Mouse (Mus musculus) midbrain, embryonic 11.5 days (tissue): ENCODE data around the gene Lck. TPM values are rescaled to one million over a fixed set of nuclear protein-coding genes. Genes with fewer than 3 reads are reported as not detected.

Experiments used
- ATAC-seq: fragments of 200-750 bp; cut with Nextera tagmentation; 2 replicates; pipeline ENCODE4 v1.8.0; 2017; ENCODE audit warnings: moderate TSS enrichment, moderate library complexity; ENCODE audit not compliant: low FRiP score
- DNase-seq: peaks from one replicate; pipeline ENCODE4 v3.0.0; 2015; ENCODE audit warnings: low spot score; ENCODE audit errors: missing footprints
- H3K27ac ChIP-seq: fragments of 300-500 bp; sonication (generic); 2 replicates; pipeline ENCODE4 v1.5.1; 2014; ENCODE audit warnings: low read depth, low read length
- H3K27me3 ChIP-seq: fragments of 300-500 bp; sonication (generic); 2 replicates; pipeline ENCODE4 v1.6.1; 2014; ENCODE audit warnings: mild to moderate bottlenecking, low read length, moderate library complexity, mixed read lengths; ENCODE audit not compliant: control insufficient read depth, insufficient read depth
- H3K36me3 ChIP-seq: fragments of 300-500 bp; sonication (generic); 2 replicates; pipeline ENCODE4 v1.6.1; 2014; ENCODE audit warnings: mild to moderate bottlenecking, low read length, moderate library complexity, mixed read lengths; ENCODE audit not compliant: control insufficient read depth, insufficient read depth
- H3K4me1 ChIP-seq: fragments of 300-500 bp; sonication (generic); 2 replicates; pipeline ENCODE4 v1.6.1; 2014; ENCODE audit warnings: low read length; ENCODE audit not compliant: control insufficient read depth, insufficient read depth
- H3K4me2 ChIP-seq: fragments of 300-500 bp; sonication (generic); 2 replicates; pipeline ENCODE4 v1.6.1; 2014; ENCODE audit warnings: mild to moderate bottlenecking, moderate library complexity
- H3K4me3 ChIP-seq: fragments of 300-500 bp; sonication (generic); 2 replicates; pipeline ENCODE4 v1.5.1; 2014; ENCODE audit warnings: low read depth, low read length
- H3K9ac ChIP-seq: fragments of 300-500 bp; sonication (generic); 2 replicates; pipeline ENCODE4 v1.6.1; 2014; ENCODE audit warnings: low read length
- H3K9me3 ChIP-seq: fragments of 300-500 bp; sonication (generic); 2 replicates; pipeline ENCODE4 v1.6.1; 2016; ENCODE audit warnings: low read length; ENCODE audit not compliant: control insufficient read depth
- WGBS: fragments of 180-500 bp; shearing (Covaris S2); extraction: QIAGEN DNeasy Blood & Tissue Kit; methylation state at CpG from one replicate; pipeline ENCODE4 v1.1.7; 2014; 5-methylcytosine and 5-hydroxymethylcytosine counted together
- polyA plus RNA-seq: library from polyadenylated mRNA; unstranded; fragments of >200 nt; fragmentation: Nextera tagmentation; extraction: Ambion mirVana; gene quantifications from 2 replicates; pipeline ENCODE4 v1.2.1, GENCODE M21; 2014

The Lck gene
- polyA plus RNA-seq, 1 experiment from 2014 or later, result 4.5 TPM

- Histone ChIP-seq H3K27ac (no peak overlapping the region), H3K4me2 (no peak overlapping the region), H3K27me3 (no peaks in the 10 kb centered on the region), H3K36me3 (peaks cover 27% of the 10 kb centered on the region), H3K4me1 (peaks cover 7% of the 10 kb centered on the region; the same call in 1 of the 2 replicates), H3K9me3 (no peaks in the 10 kb centered on the region), H3K9ac (no peak overlapping the region), H3K4me3 (no peak overlapping the region)
- ATAC-seq (no peak), DNase-seq (no peak)
- WGBS, result 88% methylated on average over 8 of the region's 8 CpGs
These were observed 54.9 kb downstream of the Lck start for GRCm38 (mm10) chr4:129518519-129518918.

GRCm38 (mm10) chr4:129516925-129517324 is 56.5 kb downstream of the Lck start:
- DNase-seq (no peak), ATAC-seq (no peak)
- Histone ChIP-seq H3K4me1 (peaks cover 15% of the 10 kb centered on the region; the same call in 1 of the 2 replicates), H3K27ac (no peak overlapping the region), H3K27me3 (no peaks in the 10 kb centered on the region), H3K4me2 (no peak overlapping the region), H3K36me3 (peaks cover 13% of the 10 kb centered on the region), H3K9me3 (no peaks in the 10 kb centered on the region), H3K4me3 (no peak overlapping the region), H3K9ac (no peak overlapping the region)
- 63% methylated on average over 2 of the region's 2 CpGs for WGBS

GRCm38 (mm10) chr4:129514300-129514898 is 59.0 kb downstream of the Lck start:
- peak; percentile 98 for DNase-seq
- Histone ChIP-seq H3K4me3 (peak overlapping the region; percentile 92), H3K27ac (peak overlapping the region; percentile 97), H3K9me3 (no peaks in the 10 kb centered on the region), H3K9ac (peak overlapping the region; percentile 100), H3K27me3 (no peaks in the 10 kb centered on the region), H3K36me3 (peaks cover 3% of the 10 kb centered on the region; the same call in 1 of the 2 replicates), H3K4me2 (peak overlapping the region; percentile 74), H3K4me1 (peaks cover 30% of the 10 kb centered on the region)
- WGBS, result under 1% methylated on average over 33 of the region's 35 CpGs
- ATAC-seq, result peak; percentile 33

GRCm38 (mm10) chr4:129513891-129514290 is 59.5 kb downstream of the Lck start:
- Histone ChIP-seq H3K4me3 (peak overlapping the region; percentile 92), H3K36me3 (peaks cover 3% of the 10 kb centered on the region; the same call in 1 of the 2 replicates), H3K9ac (peak overlapping the region; percentile 100), H3K27me3 (no peaks in the 10 kb centered on the region), H3K4me1 (peaks cover 30% of the 10 kb centered on the region), H3K27ac (peak overlapping the region; percentile 97), H3K9me3 (no peaks in the 10 kb centered on the region), H3K4me2 (peak overlapping the region; percentile 74)
- WGBS, result under 1% methylated on average over 42 of the region's 57 CpGs
- DNase-seq (no peak), ATAC-seq (peak; percentile 47)

GRCm38 (mm10) chr4:129513086-129513767 is 60.2 kb downstream of the Lck start, which contains the start of gene Marcksl1:
Marcksl1 (plus strand) TSS chr4:129513581.
- Histone ChIP-seq H3K27ac (peak within 1 kb of the TSS; percentile 97), H3K4me2 (peak within 1 kb of the TSS; percentile 74), H3K27me3 (no peaks in the 10 kb centered on the region), H3K4me3 (peak within 1 kb of the TSS; percentile 92), H3K9ac (peak within 1 kb of the TSS; percentile 100), H3K4me1 (peaks cover 30% of the 10 kb centered on the region), H3K9me3 (no peaks in the 10 kb centered on the region), H3K36me3 (no peaks in the 10 kb centered on the region; the same call in 1 of the 2 replicates)
- WGBS, result 4% methylated on average over 47 of the region's 47 CpGs
- ATAC-seq (peak; percentile 87), DNase-seq (peak; percentile 99)

- Histone ChIP-seq H3K4me3 (no peak overlapping the region), H3K9ac (peak overlapping the region; percentile 33; the same call in 1 of the 2 replicates), H3K4me1 (peaks cover 30% of the 10 kb centered on the region), H3K27me3 (no peaks in the 10 kb centered on the region), H3K27ac (peak overlapping the region; percentile 71), H3K9me3 (no peaks in the 10 kb centered on the region), H3K4me2 (peak overlapping the region; percentile 17; the same call in 1 of the 2 replicates), H3K36me3 (no peaks in the 10 kb centered on the region)
- no peak for DNase-seq
- no peak for ATAC-seq
- 19% methylated on average over 6 of the region's 6 CpGs for WGBS
These were observed 61.9 kb downstream of the Lck start for GRCm38 (mm10) chr4:129511413-129512096.

GRCm38 (mm10) chr4:129510723-129511412 is 62.6 kb downstream of the Lck start:
- H3K4me1 ChIP-seq, result peaks cover 30% of the 10 kb centered on the region
- H3K27me3 ChIP-seq, result no peaks in the 10 kb centered on the region
- DNase-seq (no peak), ATAC-seq (no peak)
- WGBS, result 46% methylated on average over 6 of the region's 6 CpGs
- no peak overlapping the region for H3K4me3 ChIP-seq
- no peaks in the 10 kb centered on the region for H3K9me3 ChIP-seq
- peak overlapping the region; percentile 71 for H3K27ac ChIP-seq
- H3K36me3 ChIP-seq, result no peaks in the 10 kb centered on the region
- no peak overlapping the region for H3K4me2 ChIP-seq
- H3K9ac ChIP-seq, result peak overlapping the region; percentile 24; the same call in 1 of the 2 replicates

- DNase-seq, result no peak
- Histone ChIP-seq H3K27ac (no peak overlapping the region), H3K4me3 (no peak overlapping the region), H3K9ac (no peak overlapping the region), H3K27me3 (no peaks in the 10 kb centered on the region), H3K9me3 (no peaks in the 10 kb centered on the region), H3K4me2 (no peak overlapping the region), H3K36me3 (no peaks in the 10 kb centered on the region), H3K4me1 (peaks cover 24% of the 10 kb centered on the region)
- no peak for ATAC-seq
- 67% methylated on average over 3 of the region's 3 CpGs for WGBS
These were observed 63.8 kb downstream of the Lck start for GRCm38 (mm10) chr4:129509650-129510049.
